Mouse (Mus musculus) induced T-regulatory cell, adult 2 months (primary cell): ENCODE results near the gene Gjc3.
"Not testable (repeated sequence)": the region's sequence is repeated elsewhere in the genome, so short reads cannot be mapped to it uniquely, and the experiment has no call there.

Experiments used
- DNase-seq: peaks from one replicate; pipeline ENCODE4 v3.0.0-alpha.2; 2012; ENCODE audit warnings: low read depth

The Gjc3 gene

GRCm38 (mm10) chr5:137962945-137963344 is at the start of gene Gjc3:
TSS of gene Gjc3 (minus strand) at chr5:137963098.
- no peak for DNase-seq

GRCm38 (mm10) chr5:138012382-138012781 is 49.5 kb upstream of the Gjc3 start:
- no peak for DNase-seq

GRCm38 (mm10) chr5:138009437-138009836 is 46.5 kb upstream of the Gjc3 start:
- DNase-seq, result no peak

GRCm38 (mm10) chr5:137986351-137986750 is 23.5 kb upstream of the Gjc3 start:
- no peak for DNase-seq

- no peak for DNase-seq
Observed at GRCm38 (mm10) chr5:137981300-137981699, 18.4 kb upstream of the Gjc3 start, which contains the start of gene Azgp1. TSS of gene Azgp1 (plus strand) at chr5:137981520.

GRCm38 (mm10) chr5:137979081-137979480 is 16.2 kb upstream of the Gjc3 start:
- no peak for DNase-seq

GRCm38 (mm10) chr5:137977291-137977690 is 14.4 kb upstream of the Gjc3 start:
- no peak for DNase-seq

- DNase-seq, result no peak
Observed at GRCm38 (mm10) chr5:137975434-137975833, 12.5 kb upstream of the Gjc3 start.

GRCm38 (mm10) chr5:137974724-137975123 is 11.8 kb upstream of the Gjc3 start:
- DNase-seq, result no peak

GRCm38 (mm10) chr5:137973738-137974137 is 10.8 kb upstream of the Gjc3 start:
- peak; percentile 9 for DNase-seq

GRCm38 (mm10) chr5:137973161-137973560 is 10.3 kb upstream of the Gjc3 start:
- DNase-seq, result peak; percentile 21

GRCm38 (mm10) chr5:137966492-137966891 is 3.6 kb upstream of the Gjc3 start:
- DNase-seq, result no peak

- DNase-seq, result no peak
Observed at GRCm38 (mm10) chr5:137956404-137956803, 6.5 kb downstream of the Gjc3 start.

GRCm38 (mm10) chr5:137951218-137951617 is 11.7 kb downstream of the Gjc3 start:
- no peak for DNase-seq

- DNase-seq, result no peak
Observed at GRCm38 (mm10) chr5:137947303-137947702, 15.6 kb downstream of the Gjc3 start.

- no peak for DNase-seq
Observed at GRCm38 (mm10) chr5:137943133-137943532, 19.8 kb downstream of the Gjc3 start.

GRCm38 (mm10) chr5:137940948-137941347 is 21.9 kb downstream of the Gjc3 start:
- no peak for DNase-seq

GRCm38 (mm10) chr5:137937238-137937637 is 25.7 kb downstream of the Gjc3 start:
- peak; percentile 4 for DNase-seq

- no peak for DNase-seq
Observed at GRCm38 (mm10) chr5:137936486-137936885, 26.4 kb downstream of the Gjc3 start.

- DNase-seq, result not testable (repeated sequence)
Observed at GRCm38 (mm10) chr5:137933934-137934333, 29.0 kb downstream of the Gjc3 start.

GRCm38 (mm10) chr5:137928439-137928838 is 34.5 kb downstream of the Gjc3 start:
- no peak for DNase-seq

GRCm38 (mm10) chr5:137922171-137922570 is 40.7 kb downstream of the Gjc3 start:
- no peak for DNase-seq

GRCm38 (mm10) chr5:137921532-137921931 is 41.4 kb downstream of the Gjc3 start, which contains the start of gene Cyp3a13:
TSS of gene Cyp3a13 (minus strand) at chr5:137921619.
- no peak for DNase-seq

- no peak for DNase-seq
Observed at GRCm38 (mm10) chr5:137915550-137915949, 47.3 kb downstream of the Gjc3 start.

- DNase-seq, result peak; percentile 14
Observed at GRCm38 (mm10) chr5:137914508-137914907, 48.4 kb downstream of the Gjc3 start.
